Mouse (Mus musculus): ENCODE results near the gene Lrrc74b. TPM values are rescaled to one million over a fixed set of nuclear protein-coding genes. Genes with fewer than 3 reads are reported as not detected.

Gene Lrrc74b
- polyA plus RNA-seq, 1 experiment = not detected

DNA sequence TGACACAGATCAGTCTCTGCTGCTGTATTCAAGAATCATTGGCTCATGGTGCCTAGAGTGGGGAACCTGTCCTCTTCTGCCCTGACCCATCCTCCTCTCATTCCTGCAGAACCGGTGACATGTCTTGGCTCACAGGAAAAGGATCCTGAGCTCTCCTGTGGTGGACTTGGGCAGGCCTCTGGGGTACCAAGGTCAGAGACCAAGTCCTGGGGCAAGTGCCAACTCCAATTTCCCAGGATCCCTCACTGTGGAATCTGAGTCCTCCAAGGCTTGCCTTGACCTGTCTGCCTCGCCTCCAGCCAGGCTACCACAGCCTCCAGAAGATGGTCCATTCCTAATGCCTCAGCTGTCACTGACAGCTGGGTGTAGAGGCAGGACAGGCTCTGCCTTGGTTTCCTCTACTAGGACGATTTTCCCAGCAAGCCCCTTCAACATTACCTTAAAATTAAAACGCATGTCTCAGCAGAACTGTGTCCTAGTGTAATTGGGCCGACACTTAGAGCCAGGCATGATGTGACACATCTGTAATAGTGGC, 54.0 kb downstream of the Lrrc74b start:
- no peak for TF ChIP-seq POLR2A (IDR thresholded peaks at IDR 0.05; ENCODE audit: low read depth, low read length)
- TF ChIP-seq CTCF (IDR thresholded peaks at IDR 0.05; ENCODE audit: extremely low read depth, insufficient read depth, insufficient read length, insufficient replicate concordance) = no peak
- DNase-seq (ENCODE audit: low read depth in 1 of 2, low spot score in 2 of 2) = no peak
- Histone ChIP-seq H3K27me3 (ENCODE audit: control insufficient read depth, insufficient read depth, low read length) (no peaks in the 10 kb centered on the region), H3K27ac (ENCODE audit: insufficient read depth, low read length) (no peak overlapping the region), H3K36me3 (ENCODE audit: control insufficient read depth, insufficient read depth, low read length) (0 out of 2 replicates have a peak, but pooled peaks cover 3% of the 10 kb centered on the region), H3K4me3 (ENCODE audit: extremely low read depth, insufficient read depth, insufficient read length) (no peak overlapping the region), H3K4me1 (ENCODE audit: control insufficient read depth, insufficient read depth, insufficient read length) (peaks cover 5% of the 10 kb centered on the region; the same call in 1 of the 2 replicates)
- WGBS = 84% methylated on average over 5 of the region's 5 CpGs

GRCm38 (mm10) chr16:17502681-17503080, 58.4 kb downstream of the Lrrc74b start:
- Histone ChIP-seq H3K27me3 (ENCODE audit: control insufficient read depth, insufficient read depth, low read length) (no peaks in the 10 kb centered on the region), H3K4me3 (ENCODE audit: extremely low read depth, insufficient read depth, insufficient read length) (no peak overlapping the region)

GRCm38 (mm10) chr16:17499249-17499883, 61.7 kb downstream of the Lrrc74b start:
- 74% methylated on average over 10 of the region's 10 CpGs for WGBS
- no peaks in the 10 kb centered on the region for H3K36me3 ChIP-seq (ENCODE audit: control insufficient read depth, insufficient read depth, low read length)
- H3K27ac ChIP-seq (ENCODE audit: insufficient read depth, low read length) = no peak overlapping the region
- no peak for DNase-seq (ENCODE audit: low read depth in 1 of 2, low spot score in 2 of 2)
- H3K27me3 ChIP-seq (ENCODE audit: control insufficient read depth, insufficient read depth, low read length) = no peaks in the 10 kb centered on the region
- TF ChIP-seq POLR2A (IDR thresholded peaks at IDR 0.05; ENCODE audit: low read depth, low read length) (no peak), CTCF (IDR thresholded peaks at IDR 0.05; ENCODE audit: extremely low read depth, insufficient read depth, insufficient read length, insufficient replicate concordance) (no peak)
- no peaks in the 10 kb centered on the region for H3K4me1 ChIP-seq (ENCODE audit: control insufficient read depth, insufficient read depth, insufficient read length)
- H3K4me3 ChIP-seq (ENCODE audit: extremely low read depth, insufficient read depth, insufficient read length) = no peak overlapping the region

More at GRCm38 (mm10) chr16:17502681-17503080, 58.4 kb downstream of the Lrrc74b start:
- no peak for DNase-seq (ENCODE audit: low read depth in 1 of 2, low spot score in 2 of 2)
- no peak overlapping the region for H3K27ac ChIP-seq (ENCODE audit: insufficient read depth, low read length)
- H3K4me1 ChIP-seq (ENCODE audit: control insufficient read depth, insufficient read depth, insufficient read length) = no peaks in the 10 kb centered on the region
- no peaks in the 10 kb centered on the region for H3K36me3 ChIP-seq (ENCODE audit: control insufficient read depth, insufficient read depth, low read length)
- TF ChIP-seq CTCF (IDR thresholded peaks at IDR 0.05; ENCODE audit: extremely low read depth, insufficient read depth, insufficient read length, insufficient replicate concordance) (no peak), POLR2A (IDR thresholded peaks at IDR 0.05; ENCODE audit: low read depth, low read length) (no peak)
- WGBS = 65% methylated on average over 4 of the region's 4 CpGs

GRCm38 (mm10) chr16:17496499-17497305, 64.3 kb downstream of the Lrrc74b start:
- DNase-seq (ENCODE audit: low read depth in 1 of 2, low spot score in 2 of 2) = no peak
- Histone ChIP-seq H3K27ac (ENCODE audit: insufficient read depth, low read length) (0 out of 2 replicates have a peak overlapping the region, but pooled peaks have one; percentile 9), H3K36me3 (ENCODE audit: control insufficient read depth, insufficient read depth, low read length) (no peaks in the 10 kb centered on the region), H3K4me1 (ENCODE audit: control insufficient read depth, insufficient read depth, insufficient read length) (no peaks in the 10 kb centered on the region), H3K4me3 (ENCODE audit: extremely low read depth, insufficient read depth, insufficient read length) (no peak overlapping the region), H3K27me3 (ENCODE audit: control insufficient read depth, insufficient read depth, low read length) (no peaks in the 10 kb centered on the region)
- no peak for TF ChIP-seq CTCF (IDR thresholded peaks at IDR 0.05; ENCODE audit: extremely low read depth, insufficient read depth, insufficient read length, insufficient replicate concordance)
- TF ChIP-seq POLR2A (IDR thresholded peaks at IDR 0.05; ENCODE audit: low read depth, low read length) = no peak
- WGBS = 81% methylated on average over 2 of the region's 2 CpGs

Other genes starting within 250 kb of the Lrrc74b start
- 0.05 and 0.14 TPM in 2 replicates for gene Serpind1, start 229.9 kb downstream of the Lrrc74b start, polyA plus RNA-seq (2012; rRNA removed)
- 7.1 and 7.3 TPM in 2 replicates for gene Snap29, start 155.3 kb downstream of the Lrrc74b start, polyA plus RNA-seq (2012; rRNA removed)
- 49.4 and 53.5 TPM in 2 replicates for gene Pi4ka, start 154.9 kb downstream of the Lrrc74b start, polyA plus RNA-seq (2012; rRNA removed)
- 50.5 and 67.7 TPM in 2 replicates for gene Crkl, start 109.3 kb downstream of the Lrrc74b start, polyA plus RNA-seq (2012; rRNA removed)
- 0.23 TPM in 2 replicates for gene Aifm3, start 71.6 kb downstream of the Lrrc74b start, polyA plus RNA-seq (2012; rRNA removed)
- gene Lztr1, start 52.6 kb downstream of the Lrrc74b start, polyA plus RNA-seq (2012; rRNA removed) = 110 and 149 TPM in 2 replicates
- gene Thap7, start 30.1 kb downstream of the Lrrc74b start, polyA plus RNA-seq (2012; rRNA removed) = 56.2 and 81.6 TPM in 2 replicates
- 0.15 and 0.33 TPM in 2 replicates for gene P2rx6, start 638 bp upstream of the Lrrc74b start, polyA plus RNA-seq (2012; rRNA removed)
- gene Slc7a4, start 22.0 kb upstream of the Lrrc74b start, polyA plus RNA-seq (2012; rRNA removed) = 4.3 and 5.1 TPM in 2 replicates
- gene Smpd4, start 58.1 kb upstream of the Lrrc74b start, polyA plus RNA-seq (2012; rRNA removed) = 42.5 and 44.6 TPM in 2 replicates
- 1.0 and 1.4 TPM in 2 replicates for gene Ccdc74a, start 85.2 kb upstream of the Lrrc74b start, polyA plus RNA-seq (2012; rRNA removed)
- 110 and 117 TPM in 2 replicates for gene Med15, start 171.6 kb upstream of the Lrrc74b start, polyA plus RNA-seq (2012; rRNA removed)
- 20.0 and 25.5 TPM in 2 replicates for gene Klhl22, start 198.4 kb upstream of the Lrrc74b start, polyA plus RNA-seq (2012; rRNA removed)
- 27.6 and 40.8 TPM in 2 replicates for gene Scarf2, start 236.0 kb upstream of the Lrrc74b start, polyA plus RNA-seq (2012; rRNA removed)